Mouse (Mus musculus) small intestine, adult 2 months (tissue): ENCODE results near the gene Cflar. TPM values are rescaled to one million over a fixed set of nuclear protein-coding genes. Genes with fewer than 3 reads are reported as not detected.
"Not testable (repeated sequence)": the region's sequence is repeated elsewhere in the genome, so short reads cannot be mapped to it uniquely, and the experiment has no call there.

ENCODE experiments used
- H3K27ac ChIP-seq: fragments of 200-500 bp; 2 replicates; pipeline ENCODE4 v1.5.1; 2012; ENCODE audit warnings: low read depth, low read length, control low read depth, inconsistent platforms; ENCODE audit not compliant: insufficient read depth
- H3K27me3 ChIP-seq: fragments of 200-500 bp; 2 replicates; pipeline ENCODE4 v1.6.1; 2012; ENCODE audit warnings: mild to moderate bottlenecking, moderate library complexity, low read length, inconsistent platforms; ENCODE audit not compliant: control insufficient read depth, insufficient read depth
- H3K36me3 ChIP-seq: fragments of 200-500 bp; 2 replicates; pipeline ENCODE4 v1.6.1; 2012; ENCODE audit warnings: mild to moderate bottlenecking, low read length, control low read depth, inconsistent platforms; ENCODE audit not compliant: control insufficient read depth, insufficient read depth
- H3K4me1 ChIP-seq: fragments of 200-500 bp; 2 replicates; pipeline ENCODE4 v1.6.1; 2012; ENCODE audit warnings: low read length, inconsistent platforms, mixed read lengths; ENCODE audit not compliant: control insufficient read depth, insufficient read depth, insufficient read length
- H3K4me3 ChIP-seq: fragments of 200-500 bp; 2 replicates; pipeline ENCODE4 v1.5.1; 2012; ENCODE audit warnings: low read depth, mild to moderate bottlenecking, control low read depth, inconsistent platforms, low read length, moderate library complexity
- CTCF ChIP-seq: fragments of 200-500 bp; IDR thresholded peaks from 2 replicates; pipeline ENCODE4 v1.5.1; 2012; ENCODE audit warnings: low read depth, mild to moderate bottlenecking, control low read depth, inconsistent platforms, low read length, moderate library complexity, mixed read lengths; ENCODE audit not compliant: insufficient replicate concordance, insufficient read length; ENCODE audit errors: extremely low read depth
- POLR2A ChIP-seq: fragments of 200-500 bp; IDR thresholded peaks from 2 replicates; pipeline ENCODE4 v1.6.1; 2012; ENCODE audit warnings: low read depth, mild to moderate bottlenecking, control low read depth, inconsistent platforms, low read length, moderate library complexity
- WGBS: fragments of 180-500 bp; shearing (Covaris S2); methylation state at CpG from one replicate; pipeline ENCODE4 v1.1.7; 2018; 5-methylcytosine and 5-hydroxymethylcytosine counted together
- polyA plus RNA-seq: library from polyadenylated mRNA; depleted of rRNA; stranded (reverse); fragments of >200 nt; gene quantifications from 2 replicates; pipeline ENCODE4 v1.2.3, GENCODE M21; 2012

Cflar gene
- polyA plus RNA-seq, 1 experiment, result 29.5 TPM

GRCm38 (mm10) chr1:58699988-58700387, 11.3 kb upstream of the Cflar start:
- TF ChIP-seq POLR2A (no peak), CTCF (no peak)
- H3K4me1 ChIP-seq, result peaks cover 3% of the 10 kb centered on the region; the same call in 1 of the 2 replicates
- WGBS, result 34% methylated on average over 3 of the region's 3 CpGs
- 0 out of 2 replicates have a peak overlapping the region, but pooled peaks have one; percentile 2 for H3K27ac ChIP-seq
- no peak overlapping the region for H3K4me3 ChIP-seq
- no peaks in the 10 kb centered on the region for H3K27me3 ChIP-seq
- H3K36me3 ChIP-seq, result no peaks in the 10 kb centered on the region

DNA sequence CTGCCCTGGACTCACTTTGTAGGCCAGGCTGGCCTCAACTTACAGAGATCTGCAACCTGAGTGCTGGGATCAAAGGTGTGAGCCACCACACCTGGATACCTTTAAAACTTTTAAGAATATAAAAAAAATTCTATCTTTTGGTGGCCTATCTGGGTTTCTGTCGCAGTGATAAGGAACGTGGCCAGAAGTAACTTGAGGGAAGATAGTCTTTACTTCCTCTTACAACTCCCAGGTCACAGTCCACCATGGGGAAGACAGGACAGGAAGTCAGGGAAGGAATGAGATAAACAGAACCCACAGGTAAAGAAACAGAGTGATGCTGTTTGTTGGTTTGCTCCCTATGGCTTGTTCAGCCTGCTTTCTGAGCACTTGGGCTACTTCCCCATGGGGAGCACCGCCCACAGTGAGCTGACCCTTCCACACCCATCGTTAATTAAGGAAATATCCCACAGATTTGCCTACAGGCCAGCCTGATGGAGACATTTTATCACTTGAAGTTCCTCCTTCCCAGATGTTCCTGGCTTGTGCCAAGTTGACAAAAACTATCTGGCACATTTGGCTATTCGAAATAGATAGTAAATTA, 10.6 kb upstream of the Cflar start:
- not testable (repeated sequence) for H3K27me3 ChIP-seq, H3K36me3 ChIP-seq

DNA sequence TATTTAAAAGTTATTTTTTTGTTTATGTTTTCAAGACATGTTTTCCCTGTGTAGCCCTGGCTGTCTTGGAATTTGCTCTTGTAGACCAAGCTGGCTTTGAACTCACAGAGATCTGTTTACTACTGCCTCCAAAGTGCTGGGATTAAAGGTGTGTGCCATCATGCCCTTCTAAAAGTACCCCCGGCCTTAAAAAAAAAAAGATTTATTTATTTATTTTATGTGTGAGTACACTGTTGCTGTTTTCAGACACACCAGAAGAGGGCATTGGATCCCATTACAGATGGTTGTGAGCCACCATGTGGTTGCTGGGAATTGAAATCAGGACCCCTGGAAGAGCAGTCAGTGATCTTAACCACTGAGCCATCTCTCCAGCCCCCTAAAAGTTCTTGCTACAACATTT, 1.3 kb upstream of the Cflar start:
- not testable (repeated sequence) for H3K27ac ChIP-seq, H3K36me3 ChIP-seq, H3K27me3 ChIP-seq, H3K4me3 ChIP-seq, H3K4me1 ChIP-seq
- WGBS, result 87% methylated on average over 1 of the region's 1 CpGs

More for the DNA sequence above, 10.6 kb upstream of the Cflar start:
- H3K4me1 ChIP-seq, H3K27ac ChIP-seq, H3K4me3 ChIP-seq: not testable (repeated sequence)
- 33% methylated on average over 5 of the region's 5 CpGs for WGBS

- no peaks in the 10 kb centered on the region for H3K4me1 ChIP-seq
- H3K27ac ChIP-seq, result peak overlapping the region; percentile 100
- 12% methylated on average over 10 of the region's 10 CpGs for WGBS
- peaks cover 15% of the 10 kb centered on the region for H3K36me3 ChIP-seq
- H3K27me3 ChIP-seq, result no peaks in the 10 kb centered on the region
- TF ChIP-seq POLR2A (no peak), CTCF (no peak)
- peak overlapping the region; percentile 91 for H3K4me3 ChIP-seq
Observed at GRCm38 (mm10) chr1:58710711-58711364, 470 bp upstream of the Cflar start.

GRCm38 (mm10) chr1:58712076-58713061, 1.1 kb downstream of the Cflar start:
- under 1% methylated on average over 16 of the region's 17 CpGs for WGBS
- Histone ChIP-seq H3K4me1 (no peaks in the 10 kb centered on the region; the same call in 1 of the 2 replicates), H3K27ac (peak overlapping the region; percentile 100), H3K27me3 (no peaks in the 10 kb centered on the region), H3K4me3 (peak overlapping the region; percentile 91), H3K36me3 (peaks cover 24% of the 10 kb centered on the region)
- TF ChIP-seq POLR2A (peak; percentile 39; the same call in 1 of the 2 replicates), CTCF (no peak)

- no peak; the same call in none of the 2 replicates for TF ChIP-seq POLR2A
- peak; percentile 32; the same call in 1 of the 2 replicates for TF ChIP-seq CTCF
- WGBS, result 4% methylated on average over 31 of the region's 31 CpGs
- H3K4me1 ChIP-seq, result no peaks in the 10 kb centered on the region; the same call in 1 of the 2 replicates
- peaks cover 29% of the 10 kb centered on the region for H3K36me3 ChIP-seq
- peak overlapping the region; percentile 93 for H3K4me3 ChIP-seq
- no peaks in the 10 kb centered on the region for H3K27me3 ChIP-seq
- peak overlapping the region; percentile 97 for H3K27ac ChIP-seq
Observed at GRCm38 (mm10) chr1:58713081-58713892, 2.0 kb downstream of the Cflar start.
